Mouse (Mus musculus) urinary bladder, postnatal 14 days (tissue): ENCODE measurements around the gene Exoc4.

Source experiments
- DNase-seq: peaks from one replicate; pipeline ENCODE4 v3.0.0; 2021; ENCODE audit warnings: low spot score

The Exoc4 gene

GRCm38 (mm10) chr6:33631133-33631532 lies 382.2 kb downstream of the Exoc4 start:
- no peak for DNase-seq

DNA sequence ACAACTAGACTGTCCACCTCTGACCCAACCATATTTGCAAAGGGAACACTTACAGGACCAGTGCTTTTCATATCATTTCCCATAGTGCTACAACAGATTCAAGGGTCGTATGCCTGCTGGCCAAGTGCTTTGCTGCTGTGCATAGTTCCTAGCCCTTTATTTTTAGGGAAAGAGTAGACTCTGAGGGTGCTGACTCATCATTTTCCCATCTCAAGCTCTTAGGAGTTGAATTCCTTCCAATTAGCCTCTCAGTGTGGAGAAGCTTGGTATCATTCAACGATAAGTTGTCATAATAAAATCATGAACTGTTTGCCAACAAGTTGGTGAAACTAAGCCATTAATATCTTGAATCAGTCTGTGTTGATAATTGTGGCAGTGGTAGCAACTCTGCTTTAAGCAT lies 388.3 kb downstream of the Exoc4 start:
- DNase-seq: no peak

- peak; percentile 19 for DNase-seq
Observed at GRCm38 (mm10) chr6:33681778-33682640, 433.1 kb downstream of the Exoc4 start.

- DNase-seq: no peak
Observed at GRCm38 (mm10) chr6:33683533-33683932, 434.6 kb downstream of the Exoc4 start.

DNA sequence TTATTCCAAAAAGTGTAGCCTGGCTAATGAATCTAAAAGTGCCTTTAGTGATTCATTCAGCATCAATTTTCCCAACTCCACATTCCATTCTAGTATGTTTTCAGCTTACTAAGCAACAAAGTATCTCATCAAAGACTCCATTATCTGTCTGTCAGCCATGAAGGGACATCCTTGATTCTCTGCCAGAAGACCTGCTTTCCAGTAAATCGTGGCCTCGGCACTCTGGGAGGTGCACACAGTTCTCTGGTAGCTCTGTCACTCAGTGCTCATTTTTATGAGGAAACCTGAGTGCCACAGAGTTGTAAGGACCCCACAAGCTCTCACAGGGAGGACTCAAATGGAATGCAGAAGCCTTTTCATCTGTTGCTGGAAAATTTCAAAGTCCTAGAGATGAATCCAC lies 436.4 kb downstream of the Exoc4 start:
- DNase-seq: no peak

- DNase-seq: no peak
Observed at GRCm38 (mm10) chr6:33690601-33691000, 441.7 kb downstream of the Exoc4 start.

DNA sequence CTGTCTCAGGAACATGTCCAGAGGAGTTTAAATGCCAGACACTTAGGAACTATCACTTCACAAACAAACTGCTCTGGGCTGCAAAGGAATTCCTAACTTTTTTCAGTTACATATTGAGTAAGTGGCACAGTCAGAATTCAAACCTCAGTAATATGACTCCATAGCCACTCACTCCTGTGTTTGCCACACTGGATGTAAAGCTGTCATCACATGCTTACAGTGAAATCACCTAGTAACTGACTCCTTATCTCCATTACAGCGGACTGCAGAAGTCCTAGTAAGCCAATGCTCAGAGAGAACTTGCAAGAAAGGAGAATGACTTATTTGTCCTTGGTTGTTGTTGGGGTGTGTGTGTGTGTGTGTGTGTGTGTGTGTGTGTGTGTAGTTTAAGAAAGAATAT lies 448.1 kb downstream of the Exoc4 start:
- no peak for DNase-seq

DNA sequence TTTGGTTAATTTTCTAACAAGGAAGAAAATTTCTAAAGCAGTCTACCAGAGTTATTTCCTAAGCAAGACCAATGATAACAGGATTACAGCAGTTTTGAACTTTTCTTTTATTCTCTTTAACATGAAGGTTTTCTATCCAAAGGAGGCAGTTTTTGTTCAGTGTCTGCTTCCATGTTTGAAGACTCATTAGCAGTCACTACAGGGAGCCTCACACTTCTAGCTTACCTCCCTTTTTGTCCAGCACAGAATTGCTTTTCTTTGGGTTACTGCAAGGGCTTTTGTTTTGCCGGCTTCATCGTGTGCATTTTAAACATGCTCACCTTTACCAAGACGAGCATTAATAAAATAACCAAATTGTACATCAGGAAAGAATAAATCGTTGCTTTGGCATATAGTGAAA lies 460.0 kb downstream of the Exoc4 start:
- DNase-seq: no peak

DNA sequence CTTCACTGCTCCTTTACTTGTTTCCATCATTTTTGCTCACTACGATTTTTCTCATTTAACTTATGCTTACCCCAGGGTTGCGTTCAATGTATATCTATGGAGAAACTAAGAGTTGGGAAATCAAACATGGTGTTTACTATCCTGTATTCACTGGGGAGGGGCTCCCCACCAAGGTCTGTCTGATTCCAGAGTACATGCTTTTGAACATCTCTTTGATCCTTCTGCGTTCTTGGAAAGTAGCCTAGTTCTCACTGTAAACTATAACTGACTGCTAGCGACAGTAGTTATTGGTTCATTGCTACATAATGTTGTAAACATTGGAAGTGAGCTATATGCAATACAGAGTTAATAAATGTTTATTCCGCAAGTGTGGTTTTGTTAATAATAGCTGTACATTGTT lies 460.5 kb downstream of the Exoc4 start:
- DNase-seq: no peak

GRCm38 (mm10) chr6:33711742-33712141 lies 462.9 kb downstream of the Exoc4 start:
- no peak for DNase-seq

DNA sequence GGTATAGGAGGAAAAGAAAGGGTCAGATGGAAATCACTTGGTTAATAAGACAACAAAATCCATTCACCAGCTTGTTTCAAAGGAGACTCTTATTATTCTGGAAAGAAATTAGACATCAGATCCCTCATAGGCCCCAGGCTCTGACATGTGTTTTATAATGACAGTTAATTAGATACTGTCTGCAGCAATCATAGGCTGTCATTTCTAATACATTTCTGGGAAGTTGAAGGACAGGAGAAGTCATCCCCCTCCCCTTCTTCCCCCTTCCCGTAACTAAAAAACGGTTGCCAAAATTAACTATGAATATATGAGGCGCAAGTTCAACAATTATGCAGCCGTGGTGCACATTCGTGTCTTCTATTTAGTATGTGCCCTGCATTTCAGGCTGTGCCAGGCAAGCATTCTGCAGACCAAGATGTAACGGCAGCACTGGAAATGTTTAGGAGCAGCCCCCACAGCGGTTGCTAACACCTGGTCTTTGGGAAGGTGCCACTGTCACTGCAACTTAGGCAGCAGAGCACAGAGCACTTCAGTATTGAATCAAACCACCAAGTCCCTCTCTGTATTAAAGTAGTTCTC lies 463.7 kb downstream of the Exoc4 start:
- DNase-seq: no peak

DNA sequence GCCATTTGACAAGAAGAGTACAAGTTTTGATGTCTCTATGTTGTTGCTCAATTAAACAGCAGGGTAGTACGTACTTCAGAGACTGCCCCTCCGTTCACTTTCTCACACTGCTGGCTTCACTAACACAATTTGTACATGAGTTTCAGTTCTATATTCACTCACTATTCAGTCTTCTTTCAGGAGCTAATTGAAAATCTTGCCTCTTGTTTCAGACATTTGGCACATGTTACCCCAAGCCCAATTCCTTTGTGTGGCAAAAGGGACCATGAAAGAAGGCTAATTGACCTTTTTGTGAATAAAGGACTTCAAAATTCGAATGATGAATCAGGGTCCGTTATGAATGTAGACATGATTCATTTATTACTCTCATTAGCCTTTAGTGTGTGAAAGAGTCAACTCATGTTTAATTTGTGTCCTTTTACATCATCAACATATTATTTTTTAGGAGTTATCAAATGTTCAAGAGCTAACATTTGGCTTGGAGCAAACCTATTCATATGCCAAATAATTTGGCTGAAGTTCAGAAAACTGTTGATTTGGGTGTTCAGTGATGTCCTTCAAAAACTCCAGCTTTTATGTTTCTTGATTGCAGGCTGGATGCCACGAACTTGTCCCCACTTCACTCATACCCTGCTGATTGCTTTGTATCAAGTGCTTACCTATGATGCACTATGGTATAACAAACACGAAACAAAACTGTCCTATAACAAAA lies 467.5 kb downstream of the Exoc4 start:
- DNase-seq: no peak

DNA sequence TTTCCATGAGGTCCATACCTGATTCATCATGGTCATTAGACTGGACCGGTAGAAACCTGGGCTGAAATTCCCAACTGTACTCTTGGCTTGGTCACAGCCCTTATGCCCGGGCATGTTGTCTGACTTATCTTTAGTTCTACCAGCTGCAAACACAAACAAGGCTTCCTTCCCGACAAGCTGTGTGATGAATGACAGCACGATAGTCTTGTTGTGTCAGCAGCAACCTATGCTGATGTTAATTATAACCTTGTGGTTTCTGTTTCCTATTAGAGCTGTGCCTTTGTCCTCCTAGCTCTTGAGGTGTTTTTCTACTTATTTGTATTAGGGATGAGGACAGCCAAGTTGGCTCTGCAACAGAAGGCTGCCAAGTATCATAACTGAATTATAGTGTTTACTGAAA lies 472.3 kb downstream of the Exoc4 start:
- DNase-seq: no peak

- DNase-seq: no peak
Observed at GRCm38 (mm10) chr6:33722811-33723210, 473.9 kb downstream of the Exoc4 start.

- no peak for DNase-seq
Observed at GRCm38 (mm10) chr6:33724596-33724995, 475.7 kb downstream of the Exoc4 start.

DNA sequence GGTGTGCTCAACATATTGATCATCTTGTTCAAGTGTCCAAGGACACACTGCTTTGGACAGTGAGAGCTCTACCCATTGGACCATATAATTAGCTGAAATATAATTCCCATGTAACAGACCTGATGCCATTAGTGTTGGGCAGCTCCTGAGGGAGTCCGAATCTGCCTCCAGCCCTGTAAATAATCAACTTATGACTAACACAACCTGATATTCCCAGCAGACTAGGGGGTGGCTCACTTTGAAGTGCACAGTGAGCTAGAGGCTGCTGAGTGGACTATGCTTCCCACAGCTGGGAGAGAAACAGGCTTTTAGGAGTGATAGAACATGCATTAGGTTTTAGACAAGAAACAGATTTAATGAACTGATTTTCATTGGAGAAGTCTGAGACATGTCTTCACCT lies 478.4 kb downstream of the Exoc4 start:
- DNase-seq: no peak

DNA sequence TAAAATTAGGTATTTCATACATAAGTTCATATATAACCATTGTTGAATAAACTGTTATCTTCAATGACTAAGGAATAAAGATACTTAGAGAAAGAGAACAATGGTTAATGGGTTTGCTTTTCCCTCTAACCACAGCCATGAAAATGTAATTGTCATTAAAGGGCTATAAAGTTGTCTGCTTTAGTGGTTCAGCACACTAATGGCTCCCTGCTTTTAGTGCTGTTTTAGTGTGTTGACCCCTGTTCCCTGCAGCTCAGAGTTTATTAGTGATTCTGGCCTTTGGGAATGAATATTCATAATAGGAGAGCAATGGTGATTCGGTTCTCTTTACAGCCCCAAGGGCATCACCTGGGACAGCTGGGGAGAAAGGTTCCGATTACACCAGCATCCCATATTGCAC lies 483.3 kb downstream of the Exoc4 start:
- DNase-seq: no peak

DNA sequence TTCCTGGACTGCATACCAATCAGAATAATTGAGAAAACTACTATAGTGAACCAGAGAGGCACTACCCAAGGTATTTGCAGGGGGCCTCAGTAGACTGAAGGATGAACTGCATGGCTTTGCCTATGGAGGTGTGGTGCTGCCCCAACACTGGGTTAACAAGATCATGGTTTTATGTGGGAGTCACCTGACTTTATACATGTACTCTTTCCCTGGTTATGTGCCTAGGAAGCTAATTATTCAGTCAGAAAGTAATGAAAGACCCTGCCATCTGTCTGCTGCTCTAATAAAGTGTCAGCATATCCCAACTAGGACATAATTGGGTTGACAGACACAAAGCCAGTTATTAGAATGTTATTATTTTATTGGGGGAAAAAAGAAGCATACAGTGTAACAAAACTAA lies 484.7 kb downstream of the Exoc4 start:
- DNase-seq: no peak

DNA sequence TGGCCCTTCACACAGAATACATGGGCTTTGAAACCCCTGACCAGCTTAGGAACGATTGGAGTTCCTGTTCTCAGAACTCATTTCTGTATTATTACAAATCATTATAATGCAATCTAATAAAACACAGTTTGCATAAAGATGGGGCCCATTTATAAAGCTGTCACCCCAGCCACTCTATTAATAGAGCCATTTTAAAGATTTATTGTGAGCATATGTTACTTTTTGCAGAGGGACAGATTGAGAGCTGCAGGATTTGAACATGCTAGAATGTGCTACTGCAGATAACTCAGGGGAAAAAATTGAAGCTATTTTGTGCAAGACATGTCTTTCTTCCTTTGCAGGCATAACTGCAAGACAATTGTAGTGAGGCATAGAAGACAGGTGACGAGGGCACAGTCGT lies 485.1 kb downstream of the Exoc4 start:
- DNase-seq: no peak

- DNase-seq: no peak
Observed at GRCm38 (mm10) chr6:33738857-33739291, 490.0 kb downstream of the Exoc4 start.

DNA sequence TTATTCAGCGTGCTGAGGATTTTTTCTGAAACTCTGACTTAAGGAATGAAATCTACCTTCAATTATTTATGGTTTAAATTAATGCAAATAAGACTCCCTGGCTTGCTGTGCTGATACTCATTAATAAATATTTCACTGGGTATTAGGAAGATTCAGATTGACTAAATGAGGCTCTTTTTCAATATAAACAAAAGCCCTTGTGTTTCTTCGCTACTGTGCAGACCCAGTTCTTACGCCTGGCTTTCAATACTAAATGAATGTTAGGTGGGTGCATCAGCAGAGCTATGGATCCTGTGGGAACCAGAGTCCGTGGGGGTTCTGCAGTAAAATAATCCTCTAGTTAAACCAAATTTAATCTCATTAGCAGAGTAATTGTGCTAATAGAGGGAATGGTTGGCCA lies 490.4 kb downstream of the Exoc4 start:
- no peak for DNase-seq

- DNase-seq: no peak
Observed at GRCm38 (mm10) chr6:33755976-33756375, 507.1 kb downstream of the Exoc4 start.

- no peak for DNase-seq
Observed at GRCm38 (mm10) chr6:33761557-33761956, 512.7 kb downstream of the Exoc4 start.
